Mouse (Mus musculus) thymus, adult 2 months (tissue): ENCODE measurements around the gene Pmepa1. TPM values are rescaled to one million over a fixed set of nuclear protein-coding genes. Genes with fewer than 3 reads are reported as not detected.
A peak's percentile ranks its signal among the peaks of the same experiment; 100 is the strongest.

Experiments used
- DNase-seq: peaks from one replicate; pipeline ENCODE4 v3.0.0; 2021
- H3K27ac ChIP-seq: fragments of 200-500 bp; 2 replicates; pipeline ENCODE4 v1.5.1; 2012; ENCODE audit warnings: low read length, control low read depth; ENCODE audit not compliant: control insufficient read depth, insufficient read depth
- H3K27me3 ChIP-seq: fragments of 200-500 bp; 2 replicates; pipeline ENCODE4 v1.6.1; 2012; ENCODE audit warnings: mild to moderate bottlenecking, low read length, moderate library complexity, mixed read lengths; ENCODE audit not compliant: control insufficient read depth, insufficient read depth
- H3K36me3 ChIP-seq: fragments of 200-500 bp; 2 replicates; pipeline ENCODE4 v1.6.1; 2012; ENCODE audit warnings: mild to moderate bottlenecking, low read length, moderate library complexity; ENCODE audit not compliant: control insufficient read depth, insufficient read depth
- H3K4me1 ChIP-seq: fragments of 200-500 bp; replicated peaks from 2 replicates; pipeline ENCODE4 v1.6.1; 2012; ENCODE audit warnings: low read length; ENCODE audit not compliant: control insufficient read depth, insufficient read depth
- H3K4me3 ChIP-seq: fragments of 200-500 bp; 2 replicates; pipeline ENCODE4 v1.5.1; 2012; ENCODE audit warnings: mild to moderate bottlenecking, low read length, control low read depth, moderate library complexity; ENCODE audit not compliant: control insufficient read depth, insufficient read depth
- CTCF ChIP-seq: fragments of 200-500 bp; IDR thresholded peaks from 2 replicates; pipeline ENCODE4 v1.5.1; 2012; ENCODE audit warnings: mild to moderate bottlenecking, control low read depth, low read length, moderate library complexity, borderline replicate concordance; ENCODE audit not compliant: control insufficient read depth, poor library complexity, insufficient read depth; ENCODE audit errors: extremely low read depth
- POLR2A ChIP-seq: fragments of 200-500 bp; IDR thresholded peaks from 2 replicates; pipeline ENCODE4 v1.6.1; 2012; ENCODE audit warnings: mild to moderate bottlenecking, low read length, control low read depth, moderate library complexity; ENCODE audit not compliant: control insufficient read depth, poor library complexity, insufficient read depth; ENCODE audit errors: extremely low read depth
- WGBS: fragments of 180-500 bp; shearing (Covaris S2); methylation state at CpG from one replicate; pipeline ENCODE4 v1.1.7; 2018; 5-methylcytosine and 5-hydroxymethylcytosine counted together
- polyA plus RNA-seq: library from polyadenylated mRNA; depleted of rRNA; stranded (reverse); fragments of >200 nt; gene quantifications from 2 replicates; pipeline ENCODE4 v1.2.3, GENCODE M21; 2012

Gene Pmepa1
- polyA plus RNA-seq, 1 experiment = 68.7 TPM

DNA sequence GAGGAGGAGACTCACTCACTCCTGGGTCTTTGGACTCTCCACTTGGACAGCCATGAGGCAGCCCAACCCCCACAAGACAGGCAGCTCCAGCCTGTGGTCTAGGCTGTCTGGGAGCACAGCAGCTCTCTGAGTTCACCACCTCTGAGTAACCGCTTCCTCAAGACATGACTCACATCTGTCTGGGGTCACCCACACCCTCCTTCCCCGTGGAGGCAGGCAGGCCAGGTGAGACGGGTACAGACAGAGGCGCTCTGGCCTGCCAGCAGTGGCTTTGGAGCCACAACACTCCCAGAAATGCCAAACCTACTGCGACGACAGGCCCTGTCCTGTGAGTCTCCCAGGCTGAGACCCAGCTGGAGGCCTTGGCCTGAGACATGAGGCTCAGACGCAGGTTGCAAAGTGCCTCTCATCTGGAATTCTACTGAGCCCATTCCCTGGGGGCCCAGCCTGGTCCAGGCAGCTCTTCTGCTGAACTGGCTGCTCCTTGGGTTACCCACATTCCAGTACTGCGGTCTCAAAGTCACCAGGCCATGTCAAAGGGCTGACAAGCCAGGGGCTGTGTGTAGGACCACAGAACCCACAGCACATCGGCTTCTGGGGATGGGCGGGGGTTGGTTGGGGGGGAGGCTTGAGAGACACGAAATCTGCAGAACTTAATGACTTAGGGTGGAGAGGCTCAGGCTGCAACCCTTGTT, 12.6 kb downstream of the Pmepa1 start:
- H3K4me1 ChIP-seq = peaks cover 58% of the 10 kb centered on the region
- no peaks in the 10 kb centered on the region for H3K27me3 ChIP-seq
- TF ChIP-seq POLR2A (no peak), CTCF (no peak)
- no peak overlapping the region for H3K27ac ChIP-seq
- peak; percentile 74 for DNase-seq
- WGBS = 8% methylated on average over 11 of the region's 11 CpGs
- no peaks in the 10 kb centered on the region for H3K36me3 ChIP-seq
- no peak overlapping the region for H3K4me3 ChIP-seq

DNA sequence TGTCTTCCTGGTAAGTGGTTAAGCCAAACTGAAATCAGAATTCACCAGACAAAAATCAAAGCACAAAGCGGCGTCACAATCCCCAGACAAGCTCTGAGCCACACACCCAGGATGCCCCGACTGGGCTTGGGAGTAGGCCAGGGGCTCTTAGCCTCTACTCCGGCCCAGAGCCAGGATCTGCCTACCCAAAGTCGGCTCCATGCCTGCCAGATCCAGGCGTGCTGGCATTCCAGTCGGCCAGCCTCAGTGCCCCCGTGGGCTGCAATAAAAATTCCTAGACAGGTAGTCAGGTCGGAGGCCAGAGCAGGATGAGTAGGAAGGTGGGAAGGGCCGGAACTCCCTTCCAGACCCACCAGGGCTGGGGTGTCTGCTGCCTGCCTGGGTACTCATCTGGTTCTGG, 14.8 kb downstream of the Pmepa1 start:
- Histone ChIP-seq H3K27ac (no peak overlapping the region), H3K4me1 (peaks cover 48% of the 10 kb centered on the region), H3K27me3 (no peaks in the 10 kb centered on the region), H3K4me3 (no peak overlapping the region), H3K36me3 (no peaks in the 10 kb centered on the region)
- 91% methylated on average over 10 of the region's 10 CpGs for WGBS
- no peak for DNase-seq
- TF ChIP-seq CTCF (no peak), POLR2A (no peak)

DNA sequence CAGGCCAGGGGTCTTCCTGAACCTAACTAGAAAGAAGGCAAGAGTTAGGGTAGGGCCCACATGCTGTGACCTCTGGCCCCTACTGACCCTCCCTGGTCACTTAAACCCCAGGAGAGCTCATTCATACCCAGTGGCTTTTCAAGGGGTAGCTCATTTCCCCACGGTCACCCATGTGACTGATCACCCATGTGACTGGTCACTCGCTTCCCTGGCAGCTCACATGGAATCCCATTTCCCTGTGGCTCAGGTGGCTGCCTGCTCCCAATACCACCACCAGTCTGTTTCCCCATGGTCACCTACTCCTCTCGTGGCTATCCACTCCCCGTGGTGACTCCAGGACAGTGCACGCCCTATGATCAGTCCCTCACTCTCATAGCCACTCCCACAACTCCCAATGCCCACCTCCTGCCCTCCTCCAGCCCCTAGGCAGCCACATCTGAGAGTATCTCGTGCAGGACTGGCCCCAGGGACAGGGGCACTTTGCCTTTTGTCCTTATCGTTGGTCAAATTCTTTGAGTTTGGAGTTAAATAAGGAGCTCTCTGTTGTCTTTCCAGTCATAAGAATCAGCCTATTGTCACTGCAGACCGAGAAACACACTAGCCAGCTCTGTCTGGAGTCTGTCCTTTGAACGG, 17.8 kb downstream of the Pmepa1 start:
- Histone ChIP-seq H3K27ac (no peak overlapping the region), H3K27me3 (no peaks in the 10 kb centered on the region; the same call in 1 of the 2 replicates), H3K36me3 (no peaks in the 10 kb centered on the region), H3K4me3 (no peak overlapping the region), H3K4me1 (peaks cover 27% of the 10 kb centered on the region)
- TF ChIP-seq POLR2A = no peak
- TF ChIP-seq CTCF = no peak
- DNase-seq = no peak
- 87% methylated on average over 9 of the region's 9 CpGs for WGBS

DNA sequence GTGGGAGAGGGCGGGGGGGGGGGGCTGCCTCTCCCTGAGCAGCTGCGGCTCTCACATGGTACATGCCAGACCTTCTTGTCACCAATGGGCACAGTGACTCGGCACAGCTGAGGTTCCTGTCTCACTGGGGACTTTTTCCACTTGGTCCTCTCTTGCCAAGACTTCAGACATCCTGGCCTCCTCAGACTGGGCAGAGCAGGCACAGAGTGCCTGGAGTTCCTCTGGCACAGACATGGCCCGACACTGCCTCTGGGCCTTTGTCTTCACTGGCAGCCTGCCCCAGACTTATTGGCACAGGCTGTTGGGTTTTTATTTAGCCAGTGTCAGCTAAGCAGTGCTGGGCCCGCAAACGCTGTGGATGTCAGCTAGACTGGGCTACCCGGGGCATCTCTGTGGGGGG, 18.7 kb downstream of the Pmepa1 start:
- H3K27ac ChIP-seq = no peak overlapping the region

DNA sequence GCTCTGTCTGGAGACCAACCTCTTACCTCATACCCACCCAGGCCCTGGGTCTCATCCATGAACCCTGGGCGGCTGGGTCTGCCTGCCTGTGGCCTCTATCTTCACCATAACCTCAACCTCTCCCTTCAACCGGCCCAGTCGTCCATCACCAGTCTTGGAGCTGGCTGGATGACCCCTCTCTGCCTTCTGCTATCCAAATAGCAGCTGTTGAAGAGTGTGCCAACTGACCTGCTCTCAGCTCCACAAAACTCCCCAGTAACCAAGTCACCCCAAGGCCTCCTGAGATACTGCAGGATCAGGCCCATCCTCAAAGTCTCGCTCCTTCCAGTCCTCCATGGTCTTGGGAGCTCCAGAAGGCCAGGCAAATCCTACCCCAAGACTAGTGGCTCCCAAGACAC, 19.8 kb downstream of the Pmepa1 start:
- Histone ChIP-seq H3K27me3 (no peaks in the 10 kb centered on the region; the same call in 1 of the 2 replicates), H3K4me3 (no peak overlapping the region), H3K27ac (no peak overlapping the region), H3K36me3 (no peaks in the 10 kb centered on the region), H3K4me1 (peaks cover 16% of the 10 kb centered on the region)
- no peak for TF ChIP-seq CTCF
- WGBS = 96% methylated on average over 4 of the region's 4 CpGs
- DNase-seq = no peak

More for the DNA sequence above, 18.7 kb downstream of the Pmepa1 start:
- 58% methylated on average over 7 of the region's 7 CpGs for WGBS
- no peak for DNase-seq
- TF ChIP-seq POLR2A (no peak), CTCF (no peak)
- no peaks in the 10 kb centered on the region for H3K36me3 ChIP-seq
- peaks cover 17% of the 10 kb centered on the region for H3K4me1 ChIP-seq
- no peaks in the 10 kb centered on the region; the same call in 1 of the 2 replicates for H3K27me3 ChIP-seq
- H3K4me3 ChIP-seq = no peak overlapping the region

DNA sequence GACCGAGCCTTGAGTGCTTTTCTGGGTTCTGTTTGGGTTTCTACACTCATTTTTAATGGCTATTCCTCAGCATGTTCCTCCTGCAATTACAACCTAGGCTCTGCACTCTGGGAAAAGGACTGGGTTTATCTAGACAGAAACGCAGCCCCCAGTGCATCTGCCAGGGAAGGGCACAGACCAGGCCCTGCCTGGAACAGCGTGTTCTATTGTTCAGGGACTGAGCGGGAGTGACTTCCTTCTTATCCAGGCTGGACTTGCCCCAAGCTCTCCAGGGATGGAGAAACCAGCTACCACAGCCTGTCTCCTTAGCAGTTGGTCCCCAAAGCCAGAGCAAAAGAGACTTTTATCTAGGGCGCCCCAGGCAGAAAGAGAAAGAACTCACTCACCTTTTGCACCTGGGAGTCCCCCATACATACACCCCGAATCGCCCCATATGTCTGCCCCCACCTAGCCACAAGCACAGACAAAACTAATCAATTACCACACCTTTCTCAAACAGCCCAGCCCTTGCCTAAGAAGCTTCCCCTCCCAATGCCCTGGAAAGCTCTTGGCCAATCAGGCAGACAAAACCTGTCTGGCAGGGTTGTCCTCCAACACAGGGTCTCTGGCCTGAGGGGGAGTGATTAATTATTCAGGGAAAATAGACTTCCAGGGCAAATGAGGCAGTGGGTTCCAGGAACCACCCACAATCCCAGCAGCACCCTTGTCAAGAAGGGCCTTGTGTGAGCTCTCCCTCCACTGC, 20.4 kb downstream of the Pmepa1 start:
- Histone ChIP-seq H3K36me3 (no peaks in the 10 kb centered on the region), H3K27me3 (no peaks in the 10 kb centered on the region; the same call in 1 of the 2 replicates), H3K27ac (no peak overlapping the region), H3K4me3 (no peak overlapping the region), H3K4me1 (peaks cover 13% of the 10 kb centered on the region)
- no peak for TF ChIP-seq CTCF
- no peak for TF ChIP-seq POLR2A
- no peak for DNase-seq
- WGBS = 86% methylated on average over 7 of the region's 7 CpGs
